14 mouse cellular contexts compared by ENCODE assay signal in the genomic region with DNA sequence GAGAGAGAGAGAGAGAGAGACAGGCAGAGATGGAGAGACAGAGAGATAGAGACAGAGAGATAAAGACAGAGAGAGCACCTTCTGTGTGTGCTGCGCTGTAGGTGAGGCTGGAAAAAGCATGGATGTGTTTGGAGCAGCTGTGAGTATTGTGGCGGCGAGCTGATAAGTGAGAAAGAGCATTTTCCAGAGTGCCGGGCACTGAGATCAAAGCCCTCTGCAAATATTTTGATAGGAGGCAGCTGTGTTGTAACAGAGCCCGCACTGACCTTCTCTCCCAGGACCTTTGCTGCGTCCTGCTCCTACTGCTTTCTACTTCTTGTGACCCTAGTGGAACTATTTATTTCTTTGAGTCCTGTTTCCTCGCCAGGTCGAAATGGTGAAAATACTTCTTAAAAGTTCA. TPM values are rescaled to one million over a fixed set of nuclear protein-coding genes. Genes with fewer than 3 reads are reported as not detected.
A peak's percentile ranks its signal among the peaks of the same experiment; 100 is the strongest.
DNase-seq lines count a peak whose midpoint lies in the region; ATAC-seq and TF ChIP-seq lines count a peak whose summit lies in the region.
"Had no signal": no experiment of that assay in that cellular context is flagged by ENCODE, and none has a peak within 500 bp of the region (broad histone marks: within the 10 kb centered on the region; RNA-seq: fewer than 3 reads in every experiment).

No protein-coding gene starts in this region.

- WGBS in heart, embryonic 12.5 days, result 14% methylated on average over 8 of the region's 8 CpGs
- 39% methylated on average over 8 of the region's 8 CpGs for whole genome bisulfite sequencing in heart, adult 2 months
- 6% methylated on average over 8 of the region's 8 CpGs for WGBS in lung, embryonic 14.5 days
- 26% methylated on average over 8 of the region's 8 CpGs for WGBS in intestine, embryonic 16.5 days
- WGBS in stomach, embryonic 14.5 days, result 20% methylated on average over 8 of the region's 8 CpGs
- 64% methylated on average over 8 of the region's 8 CpGs for WGBS in forebrain, embryonic 13.5 days

- no peak for TF ChIP-seq POLR2A in heart, adult 2 months (IDR thresholded peaks at IDR 0.05; ENCODE audit: insufficient read depth, low read depth, low read length)

- H3K79me2 ChIP-seq in heart, adult 2 months (replicated peaks; ENCODE audit: control insufficient read depth, insufficient read depth, low read length), result no peaks in the 10 kb centered on the region

- no peak overlapping the region for H3K4me3 ChIP-seq in heart, embryonic 12.5 days
- no peak overlapping the region for H3K4me3 ChIP-seq in heart, adult 2 months
- H3K4me3 ChIP-seq in lung, embryonic 14.5 days (ENCODE audit: low read depth, low read length), result no peak overlapping the region
- no peak overlapping the region for H3K4me3 ChIP-seq in intestine, embryonic 16.5 days (ENCODE audit: low read length)
- H3K4me3 ChIP-seq in stomach, embryonic 14.5 days (ENCODE audit: low read depth, low read length), result no peak overlapping the region
- H3K4me3 ChIP-seq in forebrain, embryonic 13.5 days, result no peak overlapping the region
- H3K4me3 ChIP-seq: embryonic facial prominence, embryonic 12.5 days; forebrain, embryonic 10.5 days; hindbrain, embryonic 15.5 days; limb, embryonic 15.5 days had no signal

- no peak for DNase-seq in heart, adult 2 months
- DNase-seq in lung, embryonic 14.5 days, result peak; percentile 53
- no peak for DNase-seq in lung, postnatal 25 days (ENCODE audit: low spot score)
- DNase-seq: cerebellum, adult 2 months; kidney, adult 8-10 months had no signal

- no peak for TF ChIP-seq CTCF in heart, adult 2 months (IDR thresholded peaks at IDR 0.05)
- TF ChIP-seq CTCF in lung, embryonic 14.5 days (IDR thresholded peaks at IDR 0.05; ENCODE audit: low read depth), result no peak

- peaks cover 29% of the 10 kb centered on the region for H3K4me1 ChIP-seq in heart, embryonic 12.5 days (replicated peaks)
- peaks cover 12% of the 10 kb centered on the region for H3K4me1 ChIP-seq in heart, adult 2 months (ENCODE audit: control insufficient read depth, insufficient read depth, low read length)
- peaks cover 12% of the 10 kb centered on the region; the same call in 1 of the 2 replicates for H3K4me1 ChIP-seq in lung, embryonic 14.5 days (ENCODE audit: insufficient read depth)
- 0 out of 2 replicates have a peak, but pooled peaks cover 2% of the 10 kb centered on the region for H3K4me1 ChIP-seq in intestine, embryonic 16.5 days (ENCODE audit: control insufficient read depth, insufficient read depth, low read length)
- no peaks in the 10 kb centered on the region; the same call in 1 of the 2 replicates for H3K4me1 ChIP-seq in stomach, embryonic 14.5 days (ENCODE audit: control insufficient read depth, insufficient read depth, low read length)
- H3K4me1 ChIP-seq in forebrain, embryonic 13.5 days, result no peaks in the 10 kb centered on the region
- H3K4me1 ChIP-seq: hindbrain, embryonic 15.5 days had no signal

- H3K36me3 ChIP-seq in heart, embryonic 12.5 days, result no peaks in the 10 kb centered on the region
- peaks cover 6% of the 10 kb centered on the region for H3K36me3 ChIP-seq in heart, adult 2 months (ENCODE audit: control insufficient read depth, insufficient read depth, low read length)
- H3K36me3 ChIP-seq in lung, embryonic 14.5 days (ENCODE audit: insufficient read depth), result no peaks in the 10 kb centered on the region
- no peaks in the 10 kb centered on the region for H3K36me3 ChIP-seq in intestine, embryonic 16.5 days (ENCODE audit: control insufficient read depth, insufficient read depth, low read length)
- no peaks in the 10 kb centered on the region for H3K36me3 ChIP-seq in stomach, embryonic 14.5 days (ENCODE audit: control insufficient read depth, insufficient read depth, low read length)
- H3K36me3 ChIP-seq in forebrain, embryonic 13.5 days (ENCODE audit: poor library complexity, severe bottlenecking), result no peaks in the 10 kb centered on the region
- H3K36me3 ChIP-seq: embryonic facial prominence, embryonic 12.5 days; forebrain, embryonic 10.5 days; hindbrain, embryonic 15.5 days; limb, embryonic 15.5 days had no signal

- H3K27me3 ChIP-seq in heart, embryonic 12.5 days (replicated peaks), result no peaks in the 10 kb centered on the region
- no peaks in the 10 kb centered on the region for H3K27me3 ChIP-seq in heart, adult 2 months (ENCODE audit: control insufficient read depth, insufficient read depth, low read length)
- no peaks in the 10 kb centered on the region for H3K27me3 ChIP-seq in lung, embryonic 14.5 days (ENCODE audit: insufficient read depth, low read length)
- H3K27me3 ChIP-seq in intestine, embryonic 16.5 days (replicated peaks; ENCODE audit: control insufficient read depth, insufficient read depth, low read length), result no peaks in the 10 kb centered on the region
- H3K27me3 ChIP-seq in stomach, embryonic 14.5 days (ENCODE audit: control insufficient read depth, insufficient read depth, low read length), result no peaks in the 10 kb centered on the region
- H3K27me3 ChIP-seq in forebrain, embryonic 13.5 days, result no peaks in the 10 kb centered on the region
- H3K27me3 ChIP-seq: embryonic facial prominence, embryonic 12.5 days; hindbrain, embryonic 15.5 days; limb, embryonic 15.5 days had no signal

- peak; percentile 71; the same call in 1 of the 2 replicates for ATAC-seq in heart, embryonic 12.5 days (ENCODE audit: insufficient number of reproducible peaks, low FRiP score)
- no peak for ATAC-seq in lung, embryonic 14.5 days (ENCODE audit: insufficient read depth)
- ATAC-seq in intestine, embryonic 16.5 days, result peak; percentile 36; the same call in 1 of the 2 replicates
- 0 out of 2 replicates have a peak, but pooled peaks have one; percentile 58 for ATAC-seq in stomach, embryonic 14.5 days (ENCODE audit: insufficient number of reproducible peaks, insufficient read depth, low FRiP score, low read depth)
- no peak for ATAC-seq in forebrain, embryonic 13.5 days
- ATAC-seq: activated CD4-positive, CD25-positive, alpha-beta regulatory T cell, adult 4 months had no signal

- H3K9me3 ChIP-seq in heart, embryonic 12.5 days (replicated peaks), result no peaks in the 10 kb centered on the region
- H3K9me3 ChIP-seq in lung, embryonic 14.5 days (ENCODE audit: low read depth, low read length), result no peaks in the 10 kb centered on the region
- no peaks in the 10 kb centered on the region for H3K9me3 ChIP-seq in intestine, embryonic 16.5 days (ENCODE audit: control insufficient read depth, low read length)
- H3K9me3 ChIP-seq in stomach, embryonic 14.5 days (ENCODE audit: control insufficient read depth, low read depth, low read length), result no peaks in the 10 kb centered on the region
- no peaks in the 10 kb centered on the region for H3K9me3 ChIP-seq in forebrain, embryonic 13.5 days (replicated peaks)
- H3K9me3 ChIP-seq: embryonic facial prominence, embryonic 12.5 days; forebrain, embryonic 10.5 days; hindbrain, embryonic 15.5 days; limb, embryonic 15.5 days had no signal

- intact Hi-C loops in heart, adult 2 months (cut with DNase I), result no loop called here

- no peak for TF ChIP-seq EP300 in heart, adult 2 months (IDR thresholded peaks at IDR 0.05; ENCODE audit: insufficient read depth, low read depth, low read length)

- no peak overlapping the region for H3K9ac ChIP-seq in heart, embryonic 12.5 days
- H3K9ac ChIP-seq in heart, adult 2 months (ENCODE audit: low read depth, low read length), result no peak overlapping the region
- no peak overlapping the region for H3K9ac ChIP-seq in lung, embryonic 14.5 days
- H3K9ac ChIP-seq in intestine, embryonic 16.5 days (ENCODE audit: low read depth, low read length), result no peak overlapping the region
- no peak overlapping the region for H3K9ac ChIP-seq in stomach, embryonic 14.5 days (replicated peaks; ENCODE audit: low read depth, low read length)
- no peak overlapping the region for H3K9ac ChIP-seq in forebrain, embryonic 13.5 days
- H3K9ac ChIP-seq: embryonic facial prominence, embryonic 12.5 days; hindbrain, embryonic 15.5 days; limb, embryonic 15.5 days had no signal

- H3K27ac ChIP-seq in heart, embryonic 12.5 days (ENCODE audit: poor library complexity, severe bottlenecking), result peak overlapping the region; percentile 35; the same call in 1 of the 2 replicates
- H3K27ac ChIP-seq in heart, adult 2 months, result no peak overlapping the region
- H3K27ac ChIP-seq in lung, embryonic 14.5 days (ENCODE audit: low read depth), result no peak overlapping the region
- H3K27ac ChIP-seq in intestine, embryonic 16.5 days (ENCODE audit: low read length), result no peak overlapping the region
- H3K27ac ChIP-seq in stomach, embryonic 14.5 days (ENCODE audit: low read length), result no peak overlapping the region
- H3K27ac ChIP-seq in forebrain, embryonic 13.5 days, result no peak overlapping the region
- H3K27ac ChIP-seq: embryonic facial prominence, embryonic 12.5 days; forebrain, embryonic 10.5 days; hindbrain, embryonic 15.5 days; limb, embryonic 15.5 days had no signal

- H3K4me2 ChIP-seq in heart, embryonic 12.5 days, result peak overlapping the region; percentile 35
- H3K4me2 ChIP-seq in lung, embryonic 14.5 days, result no peak overlapping the region
- no peak overlapping the region for H3K4me2 ChIP-seq in intestine, embryonic 16.5 days (ENCODE audit: low read depth, low read length)
- no peak overlapping the region for H3K4me2 ChIP-seq in stomach, embryonic 14.5 days (replicated peaks; ENCODE audit: low read depth, low read length)
- H3K4me2 ChIP-seq in forebrain, embryonic 13.5 days, result no peak overlapping the region
- H3K4me2 ChIP-seq: embryonic facial prominence, embryonic 12.5 days; hindbrain, embryonic 15.5 days; limb, embryonic 15.5 days had no signal

RNA-seq across cellular contexts. Expression of a gene that starts 45.7 kb away (rescaled TPM):
- polyA plus RNA-seq in heart, embryonic 12.5 days (2016; fragmentation: Nextera tagmentation; extraction: Ambion mirVana), result 81.7 and 82.9 TPM in 2 replicates
- 10 to 100 TPM; 38.6 to 41.2 TPM for total RNA-seq in heart, adult 2 months (2021)
- polyA plus RNA-seq in heart, adult 2 months (2012; rRNA removed), result 30.7 and 57.0 TPM in 2 replicates
- 66.2 and 71.3 TPM in 2 replicates for polyA plus RNA-seq in lung, embryonic 14.5 days (2014; fragmentation: Nextera tagmentation; extraction: Ambion mirVana)
- 22.1 and 25.7 TPM in 2 replicates for polyA plus RNA-seq in intestine, embryonic 16.5 days (2015; fragmentation: Nextera tagmentation; extraction: Ambion mirVana)
- polyA plus RNA-seq in stomach, embryonic 14.5 days (2014; fragmentation: Nextera tagmentation; extraction: Ambion mirVana), result 59.9 and 63.4 TPM in 2 replicates
- 9.6 and 11.5 TPM in 2 replicates for polyA plus RNA-seq in forebrain, embryonic 13.5 days (2015; fragmentation: Nextera tagmentation; extraction: Ambion mirVana)

Comparison
In these comparisons a context has a peak if more than half of its experiments do, and no peak if none do; other contexts are left out.
1. ATAC-seq: peak in heart, embryonic 12.5 days (single experiment), intestine, embryonic 16.5 days (single experiment) and stomach, embryonic 14.5 days (single experiment); none in lung, embryonic 14.5 days (single experiment) and forebrain, embryonic 13.5 days (single experiment).